Mouse (Mus musculus): ENCODE measurements at regions not wholly inside any gene's neighbourhood (a gene's known extent, or its start where the extent isn't known, plus 50 kb on each side); places are given as distances from the start of the nearest gene placed in this dataset.
A peak's percentile ranks its signal among the peaks of the same experiment; 100 is the strongest.

GRCm38 (mm10) chr3:54595193-54595592, 97.4 kb upstream of the Supt20 start:
- no peaks in the 10 kb centered on the region for H3K79me2 ChIP-seq (replicated peaks; ENCODE audit: control insufficient read depth, extremely low read depth, insufficient read depth, poor library complexity, severe bottlenecking)
- dilution Hi-C loops (cut with MboI; ENCODE audit: extremely low pct_ligation_motif_present, extremely low pct_unique_long_range_greater_than_20kb, low sequenced_read_pairs) (no loop called here), in situ Hi-C loops (cut with MboI; ENCODE audit: low pct_ligation_motif_present, low pct_unique_long_range_greater_than_20kb, low sequenced_read_pairs) (no loop called here)
- DNase-seq (ENCODE audit: extremely low read depth): no peak
- no peak overlapping the region for H3K27ac ChIP-seq (ENCODE audit: insufficient read depth, low read depth)
- no peak for TF ChIP-seq MAFK (IDR thresholded peaks at IDR 0.05; ENCODE audit: insufficient replicate concordance, low read length)
- no peak for TF ChIP-seq MEF2A (IDR thresholded peaks at IDR 0.05; ENCODE audit: borderline replicate concordance, low read depth, low read length)
- peak; percentile 28 to 32; a peak in 3 of 4 replicates for TF ChIP-seq CTCF (conservative IDR thresholded peaks at IDR 0.05 in 1 of 2, IDR thresholded peaks at IDR 0.05 in 1 of 2; ENCODE audit: low read depth in 2 of 2, low read length in 2 of 2)
- no peak for TF ChIP-seq GABPA (IDR thresholded peaks at IDR 0.05; ENCODE audit: insufficient replicate concordance, low read depth, low read length)
- no peaks in the 10 kb centered on the region for H3K36me3 ChIP-seq (replicated peaks in 1 of 2; ENCODE audit: control insufficient read depth in 1 of 2, insufficient read depth in 1 of 2, low read length in 1 of 2)
- peaks cover 4 to 23% of the 10 kb centered on the region in 2 experiments; a peak in 3 of 4 replicates for H3K4me1 ChIP-seq (ENCODE audit: control insufficient read depth in 1 of 2, insufficient read depth in 2 of 2)
- H3K4me2 ChIP-seq (ENCODE audit: insufficient read depth, low read depth, poor library complexity, severe bottlenecking): no peak overlapping the region
- H3K4me3 ChIP-seq (replicated peaks in 1 of 3; ENCODE audit: low read depth in 2 of 3, low read length in 2 of 3, poor library complexity in 1 of 3): no peak overlapping the region
- H3K9me3 ChIP-seq (replicated peaks; ENCODE audit: low read length): peaks cover 6% of the 10 kb centered on the region
- no peak overlapping the region for H3K9ac ChIP-seq (ENCODE audit: insufficient read depth, low read depth)
- H3K27me3 ChIP-seq (replicated peaks): no peaks in the 10 kb centered on the region

DNA sequence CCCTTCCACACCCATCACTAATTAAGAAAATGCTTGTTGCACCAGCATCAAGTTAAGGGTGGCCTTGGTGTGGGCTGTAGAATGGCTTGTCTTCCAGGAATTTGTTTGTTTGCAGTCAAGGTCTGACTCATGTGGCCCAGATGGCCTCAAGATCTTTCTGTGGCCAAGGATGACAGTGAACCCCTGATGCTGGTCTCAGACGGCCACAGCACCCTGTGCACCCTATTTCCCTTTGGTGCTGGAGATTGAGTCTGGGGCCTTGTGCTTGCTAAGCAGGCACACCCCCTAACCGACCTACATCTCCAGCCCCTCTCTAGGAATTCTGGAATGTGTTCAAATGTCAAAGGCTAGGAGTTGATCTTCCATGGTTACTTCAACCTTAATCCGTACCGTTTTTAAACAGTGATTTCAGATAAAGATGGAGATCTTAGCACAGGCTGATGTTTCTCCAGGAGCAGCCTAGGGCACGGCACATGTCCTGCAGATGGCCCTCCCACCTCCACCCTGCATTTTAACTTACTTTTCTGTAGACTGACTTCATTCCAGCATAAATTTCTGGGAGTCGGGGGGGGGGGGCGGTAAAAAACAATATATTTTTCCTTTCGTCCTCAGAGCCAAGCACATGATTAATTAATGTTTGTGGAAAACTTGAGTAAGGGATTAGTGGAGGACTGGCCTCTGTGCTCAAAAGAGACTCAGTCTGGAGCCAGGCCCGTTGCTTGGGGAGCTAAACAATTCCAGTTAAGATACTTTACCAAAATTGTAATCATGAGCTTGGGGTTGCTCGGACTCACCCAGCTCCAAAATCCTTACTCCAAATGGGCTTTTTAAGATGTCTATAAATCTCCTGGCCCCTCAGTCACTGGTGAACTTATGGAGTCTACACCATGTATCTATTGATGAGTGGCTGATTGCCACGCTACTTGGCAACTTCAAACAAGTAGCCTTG, 95.0 kb upstream of the Supt20 start:
- no peaks in the 10 kb centered on the region for H3K36me3 ChIP-seq (replicated peaks in 1 of 2; ENCODE audit: control insufficient read depth in 1 of 2, insufficient read depth in 1 of 2, low read length in 1 of 2)
- no peak for TF ChIP-seq CTCF (conservative IDR thresholded peaks at IDR 0.05 in 1 of 2, IDR thresholded peaks at IDR 0.05 in 1 of 2; ENCODE audit: low read depth in 2 of 2, low read length in 2 of 2)
- no peak for TF ChIP-seq ETS1 (conservative IDR thresholded peaks at IDR 0.05; ENCODE audit: low read depth, low read length)
- no peak for TF ChIP-seq ZMIZ1 (IDR thresholded peaks at IDR 0.05; ENCODE audit: low read depth, low read length)
- no peak overlapping the region for H3K27ac ChIP-seq (ENCODE audit: insufficient read depth, low read depth)
- H3K4me1 ChIP-seq (ENCODE audit: control insufficient read depth in 1 of 2, insufficient read depth in 2 of 2): peaks cover 2 to 9% of the 10 kb centered on the region in 2 experiments; a peak in 2 of 4 replicates
- H3K9me3 ChIP-seq (replicated peaks; ENCODE audit: low read length): peaks cover 6% of the 10 kb centered on the region
- DNase-seq (ENCODE audit: extremely low read depth): no peak
- H3K9ac ChIP-seq (ENCODE audit: insufficient read depth, low read depth): no peak overlapping the region
- no peaks in the 10 kb centered on the region for H3K27me3 ChIP-seq (replicated peaks)
- no peak overlapping the region for H3K4me3 ChIP-seq (replicated peaks in 1 of 3; ENCODE audit: low read depth in 2 of 3, low read length in 2 of 3, poor library complexity in 1 of 3)
- in situ Hi-C loops (cut with MboI; ENCODE audit: low pct_ligation_motif_present, low pct_unique_long_range_greater_than_20kb, low sequenced_read_pairs): no loop called here
- no peaks in the 10 kb centered on the region for H3K79me2 ChIP-seq (replicated peaks; ENCODE audit: control insufficient read depth, extremely low read depth, insufficient read depth, poor library complexity, severe bottlenecking)
- dilution Hi-C loops (cut with MboI; ENCODE audit: extremely low pct_ligation_motif_present, extremely low pct_unique_long_range_greater_than_20kb, low sequenced_read_pairs): no loop called here
- no peak overlapping the region for H3K4me2 ChIP-seq (ENCODE audit: insufficient read depth, low read depth, poor library complexity, severe bottlenecking)

DNA sequence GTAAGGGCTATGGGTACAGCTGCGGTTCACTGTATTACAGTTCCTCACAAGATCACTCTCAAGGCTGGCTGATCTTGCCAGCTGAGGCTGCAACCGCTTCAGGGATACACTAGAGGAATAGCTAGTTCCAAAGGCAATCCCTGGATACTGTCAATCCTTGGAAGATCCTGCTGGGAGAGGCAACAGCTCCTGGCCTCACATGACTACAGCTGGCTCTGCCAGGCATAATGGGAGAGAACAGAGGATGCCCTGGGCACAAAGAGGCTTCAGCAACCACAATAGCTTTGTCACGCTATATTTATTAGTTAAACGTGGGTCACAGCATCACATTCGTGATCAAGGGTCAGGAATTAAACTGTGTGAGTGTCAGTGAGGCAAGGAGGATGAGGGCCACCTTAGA, 94.3 kb upstream of the Supt20 start:
- Histone ChIP-seq H3K4me3 (replicated peaks in 1 of 3; ENCODE audit: low read depth in 2 of 3, low read length in 2 of 3, poor library complexity in 1 of 3) (no peak overlapping the region), H3K79me2 (replicated peaks; ENCODE audit: control insufficient read depth, extremely low read depth, insufficient read depth, poor library complexity, severe bottlenecking) (no peaks in the 10 kb centered on the region), H3K9me3 (replicated peaks; ENCODE audit: low read length) (peaks cover 6% of the 10 kb centered on the region), H3K9ac (ENCODE audit: insufficient read depth, low read depth) (no peak overlapping the region), H3K27me3 (replicated peaks) (no peaks in the 10 kb centered on the region), H3K36me3 (replicated peaks in 1 of 2; ENCODE audit: control insufficient read depth in 1 of 2, insufficient read depth in 1 of 2, low read length in 1 of 2) (no peaks in the 10 kb centered on the region), H3K4me2 (ENCODE audit: insufficient read depth, low read depth, poor library complexity, severe bottlenecking) (no peak overlapping the region), H3K4me1 (ENCODE audit: control insufficient read depth in 1 of 2, insufficient read depth in 2 of 2) (peaks cover 2% of the 10 kb centered on the region in 2 experiments; a peak in 1 of 4 replicates), H3K27ac (ENCODE audit: insufficient read depth, low read depth) (no peak overlapping the region)
- TF ChIP-seq MAZ (IDR thresholded peaks at IDR 0.05; ENCODE audit: low read depth, low read length): no peak
- TF ChIP-seq SIN3A (IDR thresholded peaks at IDR 0.05; ENCODE audit: low read length): no peak
- TF ChIP-seq ELF1 (IDR thresholded peaks at IDR 0.05; ENCODE audit: low read depth, low read length): no peak
- no peak for TF ChIP-seq RAD21 (IDR thresholded peaks at IDR 0.05; ENCODE audit: low read depth, low read length)
- no peak for TF ChIP-seq RCOR1 (conservative IDR thresholded peaks at IDR 0.05; ENCODE audit: low read depth, low read length)
- no peak for TF ChIP-seq ZNF384 (IDR thresholded peaks at IDR 0.05; ENCODE audit: low read depth, low read length)
- TF ChIP-seq NRF1 (IDR thresholded peaks at IDR 0.05; ENCODE audit: low read depth, low read length): no peak
- TF ChIP-seq USF1 (IDR thresholded peaks at IDR 0.05; ENCODE audit: low read depth, low read length): no peak
- no peak for TF ChIP-seq HCFC1 (IDR thresholded peaks at IDR 0.05; ENCODE audit: low read depth, low read length)
- TF ChIP-seq POLR2A (IDR thresholded peaks at IDR 0.05; ENCODE audit: low read depth, low read length): no peak
- no peak for TF ChIP-seq SMC3 (IDR thresholded peaks at IDR 0.05; ENCODE audit: low read depth, low read length)
- TF ChIP-seq IRF4 (IDR thresholded peaks at IDR 0.05; ENCODE audit: low read depth, low read length): no peak
- TF ChIP-seq TCF12 (IDR thresholded peaks at IDR 0.05; ENCODE audit: low read depth, low read length): no peak
- dilution Hi-C loops (cut with MboI; ENCODE audit: extremely low pct_ligation_motif_present, extremely low pct_unique_long_range_greater_than_20kb, low sequenced_read_pairs) (no loop called here), in situ Hi-C loops (cut with MboI; ENCODE audit: low pct_ligation_motif_present, low pct_unique_long_range_greater_than_20kb, low sequenced_read_pairs) (no loop called here)
- DNase-seq (ENCODE audit: extremely low read depth): no peak

Measured in CH12.LX (cell line).